Mouse (Mus musculus) liver, embryonic 14.5 days (tissue): ENCODE results near the gene Wfdc3.

Experiments used
- CTCF ChIP-seq: IDR thresholded peaks from 2 replicates; pipeline ENCODE4 v1.5.1; 2016; ENCODE audit warnings: antibody characterized with exemption, low read depth, control low read depth
- EP300 ChIP-seq: IDR thresholded peaks from 2 replicates; pipeline ENCODE4 v1.6.1; 2016; ENCODE audit warnings: antibody characterized with exemption, low read depth

- no peak for TF ChIP-seq EP300
- no peak for TF ChIP-seq CTCF
Observed at GRCm38 (mm10) chr2:164748991-164749390, 3.3 kb upstream of the Wfdc3 start.
